Mouse (Mus musculus) right cerebral cortex, adult 2 months (tissue): ENCODE data around the gene Filip1.

Experiments
- DNase-seq, 2 experiments: peaks; one replicate each; pipeline ENCODE4 v3.0.0; 2021 to 2022; ENCODE audit warnings: low spot score in 2 of 2

Filip1 gene

DNA sequence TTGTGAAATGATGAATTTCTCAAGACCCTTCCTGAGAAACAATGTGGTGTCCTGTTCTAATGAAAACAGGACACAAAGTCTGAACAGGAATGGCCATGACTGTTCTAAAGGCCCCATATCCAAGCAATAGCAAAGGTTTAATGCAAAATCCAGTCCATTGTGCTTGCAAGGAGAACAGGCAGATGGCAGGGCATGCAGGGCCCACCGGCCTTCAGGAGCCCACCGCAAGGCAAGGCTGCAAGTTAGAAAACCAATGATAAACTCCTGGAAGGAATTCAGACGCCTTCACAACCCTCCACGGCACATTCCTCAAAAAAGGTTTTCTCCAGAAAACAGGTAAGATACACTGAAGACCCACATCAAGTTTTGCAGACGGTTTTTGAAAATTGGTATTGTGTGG is 99.7 kb downstream of the Filip1 start:
- no peak for DNase-seq

DNA sequence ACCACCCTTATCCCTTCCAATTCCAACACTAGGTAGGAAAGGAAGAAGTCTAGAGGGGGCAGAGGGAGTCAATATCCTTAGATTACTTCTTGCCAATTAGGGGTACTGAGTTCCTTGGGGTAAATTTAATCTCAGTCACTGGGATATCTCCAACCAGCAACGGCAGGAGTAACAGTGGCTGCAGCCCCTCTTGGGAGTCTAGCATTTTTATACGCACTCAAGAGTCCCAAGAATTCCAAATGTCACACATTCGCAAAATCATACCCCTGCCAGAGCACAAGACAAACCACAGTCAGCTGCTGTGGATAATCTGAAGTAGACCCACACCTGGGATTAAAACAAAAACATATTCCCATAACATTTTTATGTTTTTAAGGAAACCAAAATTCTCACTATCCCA is 102.5 kb downstream of the Filip1 start:
- no peak for DNase-seq

DNA sequence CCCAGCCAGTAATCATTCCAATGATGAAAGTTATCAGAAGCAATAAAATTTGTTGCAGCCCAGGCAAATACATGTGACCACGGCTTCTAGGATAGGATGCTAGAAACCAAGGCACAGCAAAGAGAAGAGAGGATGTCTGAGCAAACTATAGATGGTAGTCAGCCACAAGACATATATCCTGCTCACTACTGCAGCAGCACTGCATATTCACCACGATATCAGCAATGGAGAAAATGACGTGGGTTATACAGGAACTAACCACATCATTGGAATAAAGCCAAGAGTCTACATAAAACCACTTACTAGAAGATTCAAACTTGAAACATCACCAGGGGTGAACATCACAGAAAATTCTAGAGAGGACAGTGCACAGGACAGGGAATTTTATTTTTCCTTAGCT is 113.8 kb downstream of the Filip1 start:
- DNase-seq = no peak

DNA sequence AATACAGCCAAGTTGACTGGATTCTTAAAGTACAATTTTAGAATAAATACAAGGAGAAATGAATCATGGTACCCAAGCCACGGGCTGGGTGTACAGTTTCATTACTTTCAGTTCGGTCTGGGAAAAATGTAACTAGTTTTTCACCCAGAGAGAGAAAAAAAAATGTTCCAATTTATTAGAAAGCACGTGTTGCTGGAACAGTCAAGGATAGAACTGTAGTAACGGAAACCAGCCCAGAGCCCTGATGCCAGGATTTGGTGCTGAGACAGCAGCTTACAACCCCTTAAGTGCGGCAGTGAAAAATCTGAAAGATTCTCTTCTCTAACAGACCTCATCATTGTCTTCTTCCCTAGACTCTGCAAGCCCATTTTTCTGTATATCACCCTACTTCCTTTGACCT is 118.0 kb downstream of the Filip1 start:
- no peak for DNase-seq

DNA sequence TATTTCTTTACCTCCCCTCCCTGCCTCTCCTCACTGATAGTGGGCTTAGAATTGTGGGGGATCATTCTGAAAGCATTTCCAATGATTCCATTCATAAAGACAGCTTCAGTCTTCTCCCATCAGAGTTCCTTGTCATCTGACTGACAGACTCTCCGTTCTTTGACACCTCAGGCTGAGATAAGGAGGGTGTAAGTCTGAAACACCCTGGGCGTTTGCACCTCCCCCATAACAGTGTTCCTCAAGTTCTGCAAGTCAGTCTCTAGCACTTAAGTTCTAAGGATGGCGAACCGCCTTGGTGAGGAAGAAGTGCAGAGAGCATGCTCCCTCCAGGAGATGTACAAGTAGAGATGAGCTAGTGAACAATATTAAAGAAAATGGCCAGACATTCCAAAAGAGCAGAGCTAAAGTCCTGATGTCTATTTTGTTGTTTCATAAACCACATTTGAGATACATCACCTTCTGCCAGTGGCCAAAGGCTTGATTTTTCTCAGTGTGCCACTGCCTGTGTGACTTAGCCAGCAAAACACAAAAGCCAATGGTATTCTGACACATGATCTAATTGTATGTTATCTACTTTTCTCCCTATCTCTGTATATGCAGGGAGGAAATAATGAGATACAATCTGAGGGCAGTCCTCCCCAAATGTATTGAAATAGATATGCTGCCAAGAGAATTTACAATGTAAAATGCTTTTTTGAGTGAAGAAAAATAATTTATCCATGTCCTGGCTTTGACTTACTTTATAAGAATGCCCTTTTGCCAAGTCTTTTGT is 118.6 kb downstream of the Filip1 start:
- no peak for DNase-seq

DNA sequence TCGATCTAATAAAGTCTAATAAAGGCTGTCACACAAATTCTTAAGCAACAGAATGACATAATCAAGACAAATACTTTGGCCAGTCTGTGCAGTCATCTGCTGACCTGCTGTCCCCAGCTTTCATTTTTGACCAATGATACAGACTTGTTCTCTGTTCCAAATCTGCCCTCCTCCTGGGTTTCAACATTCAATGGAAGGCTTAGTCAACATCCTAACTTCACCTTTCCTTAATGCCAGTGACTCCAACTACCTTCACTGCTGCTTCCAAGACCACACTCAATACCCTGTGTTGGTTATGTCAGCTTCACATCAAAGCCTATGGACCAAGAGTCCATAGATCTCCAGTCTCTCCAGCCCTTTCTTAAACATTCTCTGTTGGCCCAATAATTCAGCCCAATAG is 120.5 kb downstream of the Filip1 start:
- no peak for DNase-seq

DNA sequence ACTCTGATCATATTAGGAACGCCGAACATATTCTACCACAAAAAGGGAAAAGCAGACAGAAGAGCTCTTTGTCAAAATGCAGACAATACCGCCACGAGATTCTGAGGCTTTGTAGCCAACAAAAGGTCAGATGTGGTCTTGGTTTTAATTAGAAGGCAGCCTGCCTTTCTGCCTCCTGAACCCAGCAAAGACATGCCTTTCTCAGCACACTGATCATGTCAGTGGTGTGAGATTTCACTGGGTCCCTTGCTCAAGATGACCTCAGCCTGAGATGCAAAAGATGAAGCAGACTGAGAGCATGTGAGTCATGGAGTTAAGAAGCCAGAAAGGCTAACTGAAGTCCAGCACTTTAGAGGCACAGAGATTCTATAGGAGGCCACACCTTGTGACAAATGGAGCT is 122.2 kb downstream of the Filip1 start:
- DNase-seq = no peak

DNA sequence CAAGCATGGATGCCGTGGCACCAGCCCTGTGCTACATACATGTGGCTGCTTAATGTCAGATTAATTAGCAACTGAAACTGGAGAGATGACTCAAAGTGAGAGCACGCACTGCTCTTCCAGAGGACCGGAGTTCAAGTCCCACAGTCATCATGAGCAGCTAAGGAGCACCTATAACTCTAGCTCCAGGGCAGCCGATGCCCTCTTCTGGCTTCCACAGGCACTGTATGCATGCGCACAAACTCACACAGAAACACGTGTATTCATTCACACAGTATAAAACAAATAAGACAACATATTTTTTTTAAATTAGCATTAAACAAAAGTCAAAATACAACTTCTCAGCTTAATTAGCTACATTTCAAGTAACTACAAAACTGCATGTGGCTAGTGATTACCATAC is 123.5 kb downstream of the Filip1 start:
- DNase-seq = no peak

DNA sequence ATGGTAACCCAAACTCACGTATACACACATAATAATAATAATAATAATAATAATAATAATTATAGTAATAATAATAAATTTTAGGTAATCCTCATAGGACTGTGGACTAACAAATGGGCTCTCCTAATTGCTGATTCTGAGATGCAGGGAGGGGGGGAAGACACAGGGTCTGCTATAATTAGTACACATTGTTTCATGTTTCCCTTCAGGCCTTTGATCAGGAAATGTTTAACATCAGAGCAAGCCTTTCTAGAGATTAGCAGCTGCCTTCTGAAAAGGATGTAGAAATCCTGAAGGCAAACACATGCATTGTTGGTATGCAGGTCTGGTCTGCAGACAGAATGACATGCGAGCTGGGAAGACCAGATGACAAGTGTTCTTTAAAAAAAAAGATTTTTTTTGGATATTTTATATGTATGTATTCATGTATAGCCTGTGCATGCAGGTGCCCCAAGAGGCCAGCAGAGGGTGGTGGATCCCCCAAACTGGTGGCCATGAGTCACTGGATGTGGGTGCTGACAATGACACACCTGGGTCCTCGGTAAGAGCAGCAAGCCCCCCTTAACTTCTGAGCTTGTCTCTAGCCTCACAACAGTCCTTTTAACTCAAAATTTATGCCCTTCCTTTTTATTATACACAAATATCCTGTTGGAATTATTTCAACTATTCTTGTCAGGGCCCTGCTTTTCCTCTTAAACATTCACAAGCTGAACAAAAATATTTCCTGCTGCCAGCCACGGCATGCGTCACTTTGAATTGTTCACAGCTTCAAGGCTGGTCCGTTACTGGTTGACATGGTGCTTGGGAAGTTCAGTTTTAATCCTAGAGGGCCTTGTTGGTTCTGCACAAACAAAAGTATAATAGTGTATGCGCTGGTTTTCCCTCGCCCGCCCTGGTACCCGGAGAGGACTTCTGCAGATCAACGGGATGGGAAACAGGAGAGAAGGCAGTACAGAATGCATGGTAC is 127.1 kb downstream of the Filip1 start:
- no peak for DNase-seq

DNA sequence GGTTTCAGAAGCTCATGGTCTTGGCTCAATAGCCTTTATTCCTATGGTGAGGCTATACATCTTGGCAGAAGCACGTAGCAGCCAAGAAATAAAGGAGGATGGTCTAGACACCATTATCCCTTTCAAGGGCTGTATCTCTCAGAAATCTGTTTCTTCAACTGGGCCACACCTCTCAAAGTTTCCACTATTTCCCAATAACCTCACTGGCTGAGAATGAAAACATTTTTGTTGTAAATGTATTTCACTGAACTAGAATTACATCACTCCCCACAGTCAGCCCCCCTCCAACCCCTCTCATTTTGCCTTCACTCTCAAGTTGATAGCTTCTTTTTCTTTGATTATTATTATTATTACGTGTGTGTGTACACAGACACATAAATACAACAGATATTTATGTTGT is 129.5 kb downstream of the Filip1 start:
- no peak for DNase-seq

DNA sequence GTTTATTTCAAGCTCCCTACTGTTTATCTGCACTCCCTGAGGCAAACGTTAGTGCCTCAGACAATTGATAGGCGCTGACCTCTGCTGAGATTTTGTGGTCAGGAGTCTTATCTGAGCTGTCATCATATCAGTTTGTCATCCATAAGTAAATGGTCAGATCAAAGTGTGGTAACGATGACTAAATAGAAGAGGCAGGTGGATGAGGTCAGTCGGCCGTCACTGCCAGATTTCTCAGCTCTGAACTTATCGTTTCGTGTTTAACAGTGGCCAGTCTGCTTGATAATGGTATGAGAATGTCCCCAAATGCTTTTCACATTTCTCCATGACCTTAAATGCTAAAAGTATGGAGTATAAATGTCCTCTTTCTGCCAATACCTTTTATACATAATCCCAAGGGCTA is 132.6 kb downstream of the Filip1 start:
- no peak for DNase-seq

DNA sequence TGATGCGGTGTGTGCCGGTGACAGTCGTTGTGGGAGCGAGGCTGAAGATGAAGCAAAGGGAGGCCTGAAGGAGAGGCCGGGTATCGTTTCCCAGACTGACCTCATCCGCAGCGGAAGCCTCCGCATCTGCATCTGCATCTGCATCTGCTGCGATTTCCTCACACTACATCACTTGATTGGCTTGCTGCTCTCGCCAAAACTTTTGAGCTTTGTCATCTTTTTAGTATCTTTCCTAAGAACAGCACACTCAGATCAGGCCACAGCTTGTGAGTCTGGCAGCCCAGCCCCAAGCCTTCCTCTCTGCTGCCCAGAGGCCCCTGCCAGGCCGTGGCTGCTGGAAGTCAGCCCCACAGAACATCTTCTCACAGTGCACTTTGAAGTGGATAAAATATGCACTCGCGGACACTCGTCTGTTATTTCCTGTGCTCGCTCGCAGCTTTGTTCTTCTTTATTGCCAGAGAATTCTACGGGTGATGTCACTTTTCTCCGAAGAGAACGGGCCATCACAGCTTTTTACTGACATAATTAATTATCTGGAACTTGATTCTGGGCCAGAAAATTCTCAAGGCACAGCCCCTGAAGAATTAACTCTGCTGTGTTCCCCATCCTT is 137.0 kb downstream of the Filip1 start:
- DNase-seq = no peak

DNA sequence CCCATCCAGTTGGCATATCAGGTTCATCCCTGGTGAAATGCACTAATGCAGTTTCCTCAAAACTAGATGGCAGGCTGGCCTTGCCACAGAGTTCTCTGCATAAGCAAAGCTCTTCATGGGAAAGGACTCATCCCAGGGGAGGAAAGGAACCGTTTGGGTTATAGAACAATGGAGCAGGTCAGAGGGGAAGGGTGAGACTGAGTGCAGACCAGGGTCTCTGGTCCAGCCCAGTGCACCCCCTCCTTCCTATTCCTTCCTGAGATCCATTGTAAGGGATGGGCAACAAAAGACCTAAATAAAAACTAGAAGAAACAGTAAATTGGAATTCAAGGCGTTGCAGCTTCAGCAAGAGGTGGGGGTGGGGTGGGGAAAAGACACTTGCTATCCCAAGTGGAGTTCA is 140.1 kb downstream of the Filip1 start:
- no peak for DNase-seq

DNA sequence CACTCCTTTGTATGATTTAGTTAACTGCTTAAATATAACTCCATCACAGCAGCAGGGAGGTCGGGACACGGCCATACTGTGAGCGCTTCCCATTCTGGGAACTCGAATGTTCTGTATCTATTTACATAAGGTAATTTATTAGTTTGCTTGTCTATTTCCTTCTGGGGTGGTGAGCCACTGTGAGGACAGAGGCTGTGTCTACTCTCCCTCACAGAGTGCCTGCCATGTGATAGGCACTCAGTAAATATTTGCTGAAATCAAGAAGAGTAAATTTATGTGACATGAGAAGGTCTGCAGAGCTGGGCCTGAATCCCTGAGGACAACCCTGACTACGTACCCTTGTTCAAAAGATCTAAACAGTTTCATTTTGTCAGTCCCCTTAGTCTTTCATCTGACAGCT is 143.1 kb downstream of the Filip1 start:
- no peak for DNase-seq

DNA sequence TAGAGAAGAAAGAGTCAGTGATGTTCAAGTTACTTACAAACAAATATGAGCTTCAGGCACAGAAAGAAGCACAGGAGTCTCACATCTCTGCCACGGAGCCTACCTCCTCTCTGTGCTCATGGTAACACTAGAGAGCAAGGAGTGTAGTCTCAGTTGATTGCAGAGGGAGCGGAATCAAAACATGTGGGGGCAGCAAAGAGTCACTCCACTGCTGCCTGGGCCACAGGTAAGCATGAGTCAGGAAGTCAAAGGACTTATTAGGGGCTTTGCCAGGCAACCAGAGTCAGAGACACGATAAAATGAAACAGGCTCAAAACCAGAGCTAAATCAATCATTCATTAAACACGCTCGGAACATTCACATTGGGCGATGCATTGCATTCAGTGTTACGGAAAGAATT is 146.7 kb downstream of the Filip1 start:
- no peak for DNase-seq

DNA sequence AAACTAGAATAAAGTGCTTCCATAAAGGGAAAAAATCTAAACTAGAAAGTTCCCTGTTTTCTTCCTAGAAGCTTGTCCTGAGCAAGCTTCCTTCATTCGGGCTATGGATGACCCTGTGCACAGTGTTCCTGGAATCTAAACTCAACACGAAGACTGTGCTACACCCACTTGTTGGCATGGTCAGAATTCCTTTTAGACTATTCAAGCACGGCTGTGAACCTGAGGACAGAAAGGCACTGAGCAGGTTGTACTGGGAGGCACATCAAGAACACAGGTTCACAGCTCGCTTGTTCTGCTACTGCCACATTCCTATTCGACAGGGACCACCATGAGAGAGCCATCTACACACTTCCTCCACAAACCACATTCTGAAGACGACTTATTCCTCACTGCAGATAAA is 150.1 kb downstream of the Filip1 start:
- DNase-seq = no peak

DNA sequence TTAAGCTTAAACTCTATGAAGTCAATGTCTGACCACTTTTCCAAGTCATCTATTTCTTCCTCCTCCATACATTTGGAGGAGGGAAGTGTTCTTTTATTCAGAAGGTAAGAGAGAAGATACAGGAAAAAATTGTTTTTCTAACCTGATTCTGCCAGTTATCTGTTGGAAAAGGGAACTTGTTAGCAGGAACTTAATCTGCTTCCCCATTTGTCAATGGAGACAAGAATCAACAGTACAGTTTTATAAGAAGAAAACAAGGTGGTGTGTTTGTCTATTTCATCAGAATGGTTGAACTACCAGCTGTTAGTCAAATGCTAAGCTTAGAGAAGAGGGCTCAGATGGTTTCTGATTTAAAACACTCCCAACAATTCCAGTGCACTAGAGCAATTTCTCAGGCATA is 165.6 kb downstream of the Filip1 start:
- no peak for DNase-seq

DNA sequence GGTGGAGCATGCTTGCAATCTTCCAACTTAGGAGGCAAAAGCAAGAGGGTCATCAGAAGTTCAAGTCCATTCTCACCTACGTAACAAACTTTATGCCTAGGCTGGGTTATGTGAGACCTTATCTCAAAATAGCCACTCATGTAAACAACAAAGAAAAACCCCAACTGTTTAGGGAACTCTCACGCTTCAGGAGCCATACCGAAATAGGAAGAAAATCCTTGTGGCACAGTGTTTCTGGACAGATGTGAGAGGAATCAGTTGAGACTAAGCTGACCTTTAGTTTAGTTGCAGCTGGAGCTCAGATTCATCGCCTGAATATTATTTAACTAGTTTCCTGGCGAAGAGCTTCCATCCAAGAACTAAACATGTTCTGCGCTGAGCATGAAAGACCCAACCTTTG is 170.0 kb downstream of the Filip1 start:
- DNase-seq = no peak

DNA sequence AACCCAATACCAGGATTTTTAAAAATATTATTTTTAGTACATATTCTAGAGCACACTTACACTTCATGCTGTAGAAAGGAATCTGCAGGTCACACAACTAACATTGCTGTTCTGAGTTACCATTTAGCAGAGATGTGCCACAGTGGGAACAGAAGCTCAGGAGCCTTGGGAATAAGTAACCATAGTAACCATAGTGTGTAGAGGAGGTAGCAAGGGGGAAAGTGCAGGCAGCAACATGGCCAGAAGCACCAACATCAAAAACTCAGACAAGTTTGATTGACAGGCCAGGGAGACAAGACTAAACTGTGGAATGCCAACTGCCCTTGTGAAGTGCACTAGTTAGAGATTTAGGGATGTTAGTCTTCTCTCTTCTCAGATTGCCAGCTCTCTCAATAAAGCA is 170.6 kb downstream of the Filip1 start:
- DNase-seq = no peak

DNA sequence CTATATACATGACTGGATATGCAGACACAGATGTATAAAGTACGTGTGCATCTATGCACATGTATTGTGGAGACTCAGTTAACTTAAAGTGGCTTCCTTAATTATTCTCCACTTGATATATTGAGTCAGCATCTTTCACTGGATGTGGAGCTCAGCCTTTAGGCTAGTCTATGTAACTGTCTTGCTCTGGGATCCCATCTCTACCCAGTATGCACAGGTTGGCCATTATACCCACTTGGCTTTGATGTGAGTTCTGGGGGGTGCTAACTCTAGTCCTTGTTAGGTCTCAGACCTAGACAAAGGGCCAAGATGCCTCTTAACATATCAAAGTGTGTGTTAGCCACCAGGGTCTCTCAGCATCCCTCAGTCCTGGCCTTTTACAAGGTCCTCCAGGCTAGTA is 181.4 kb downstream of the Filip1 start:
- DNase-seq = no peak

DNA sequence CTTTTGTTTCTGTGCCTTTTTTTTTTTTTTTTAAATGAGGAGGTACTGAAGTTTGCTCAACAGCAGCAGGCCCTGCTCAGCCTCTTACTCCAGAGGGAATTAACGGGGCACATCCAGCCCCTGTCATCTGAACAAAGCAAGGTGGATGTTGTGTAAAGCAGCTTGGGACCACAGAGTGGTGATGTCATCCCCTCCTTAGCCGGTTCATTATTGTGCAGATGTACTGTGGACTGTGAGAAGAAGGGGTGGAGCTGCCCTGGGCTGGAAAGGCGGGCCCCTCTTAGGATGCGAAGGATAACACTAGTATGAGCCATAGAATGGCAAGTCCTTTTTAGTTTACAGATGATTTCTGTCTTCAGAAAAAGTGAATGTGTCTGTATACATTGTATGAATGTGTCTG is 181.8 kb downstream of the Filip1 start:
- DNase-seq = no peak
